Mouse (Mus musculus) heart, adult 9 months (tissue): Measurements from ENCODE around the gene Fdx1.
A peak's percentile ranks its signal among the peaks of the same experiment; 100 is the strongest.

Experiments
- DNase-seq, 2 experiments: peaks; one replicate each; pipeline ENCODE4 v3.0.0; 2022; ENCODE audit warnings: low spot score in 2 of 2

The Fdx1 gene

GRCm38 (mm10) chr9:51962975-51963701, at the start of gene Fdx1:
TSS of gene Fdx1 (minus strand) at chr9:51963556.
- DNase-seq = peak; percentile 78 to 86

- no peak for DNase-seq
Measured at GRCm38 (mm10) chr9:52012781-52013436, 49.6 kb upstream of the Fdx1 start.

- no peak for DNase-seq
Measured at GRCm38 (mm10) chr9:52012311-52012710, 49.0 kb upstream of the Fdx1 start.

GRCm38 (mm10) chr9:52008511-52008910, 45.2 kb upstream of the Fdx1 start:
- DNase-seq = no peak

GRCm38 (mm10) chr9:52007341-52007740, 44.0 kb upstream of the Fdx1 start:
- no peak for DNase-seq

- DNase-seq = no peak
Measured at GRCm38 (mm10) chr9:52003501-52003900, 40.1 kb upstream of the Fdx1 start.

- DNase-seq = no peak
Measured at GRCm38 (mm10) chr9:51995331-51996099, 32.2 kb upstream of the Fdx1 start.

GRCm38 (mm10) chr9:51994636-51995260, 31.4 kb upstream of the Fdx1 start:
- DNase-seq = no peak

- DNase-seq = no peak
Measured at GRCm38 (mm10) chr9:51993486-51994275, 30.3 kb upstream of the Fdx1 start.

- DNase-seq = no peak
Measured at GRCm38 (mm10) chr9:51991241-51991876, 28.0 kb upstream of the Fdx1 start.

GRCm38 (mm10) chr9:51990828-51991227, 27.5 kb upstream of the Fdx1 start:
- DNase-seq = peak; percentile 28 to 45

- no peak for DNase-seq
Measured at GRCm38 (mm10) chr9:51985493-51986099, 22.2 kb upstream of the Fdx1 start.

GRCm38 (mm10) chr9:51981131-51981530, 17.8 kb upstream of the Fdx1 start:
- peak in 1 of 2 experiments; percentile 22 for DNase-seq

- DNase-seq = no peak
Measured at GRCm38 (mm10) chr9:51979301-51979700, 15.9 kb upstream of the Fdx1 start.

- DNase-seq = no peak
Measured at GRCm38 (mm10) chr9:51978545-51979259, 15.3 kb upstream of the Fdx1 start.

- DNase-seq = peak; percentile 63 to 79
Measured at GRCm38 (mm10) chr9:51977439-51978000, 14.2 kb upstream of the Fdx1 start.

GRCm38 (mm10) chr9:51974871-51975270, 11.5 kb upstream of the Fdx1 start:
- DNase-seq = no peak

GRCm38 (mm10) chr9:51973846-51974245, 10.5 kb upstream of the Fdx1 start:
- DNase-seq = no peak

- no peak for DNase-seq
Measured at GRCm38 (mm10) chr9:51966373-51966772, 3.0 kb upstream of the Fdx1 start.
